Mouse (Mus musculus): ENCODE measurements around the gene Hspa2. TPM values are rescaled to one million over a fixed set of nuclear protein-coding genes. Genes with fewer than 3 reads are reported as not detected.
A peak's percentile ranks its signal among the peaks of the same experiment; 100 is the strongest.

Gene Hspa2
- polyA plus RNA-seq, 2 experiments: 1.3 to 1.9 TPM

- H3K36me3 ChIP-seq (replicated peaks; ENCODE audit: control insufficient read depth, insufficient read depth, low read depth): peaks cover 24% of the 10 kb centered on the region
- no peaks in the 10 kb centered on the region for H3K27me3 ChIP-seq (ENCODE audit: control insufficient read depth, insufficient read depth, low read length)
- no peak overlapping the region for H3K4me2 ChIP-seq (ENCODE audit: low read depth)
- H3K9me3 ChIP-seq (ENCODE audit: control insufficient read depth, low read length): no peaks in the 10 kb centered on the region
- H3K27ac ChIP-seq: no peak overlapping the region
- TF ChIP-seq CTCF (IDR thresholded peaks at IDR 0.05; ENCODE audit: low read depth) (no peak), EP300 (IDR thresholded peaks at IDR 0.05; ENCODE audit: low read depth) (no peak)
- WGBS (ENCODE audit: insufficient replicate concordance): 81% methylated on average over 11 of the region's 11 CpGs
- peaks cover 14 to 15% of the 10 kb centered on the region in 2 experiments for H3K4me1 ChIP-seq (replicated peaks; ENCODE audit: control insufficient read depth in 2 of 2, insufficient read depth in 2 of 2, low read length in 1 of 2)
- H3K4me3 ChIP-seq (ENCODE audit: insufficient read depth in 1 of 2, low read depth in 2 of 2, low read length in 2 of 2): no peak overlapping the region
- DNase-seq (ENCODE audit: low read depth in 3 of 3, low spot score in 3 of 3): no peak
- ATAC-seq (ENCODE audit: insufficient read depth): no peak
- H3K9ac ChIP-seq (replicated peaks): no peak overlapping the region
These were observed 15.2 kb upstream of the Hspa2 start for GRCm38 (mm10) chr12:76388794-76389193.

GRCm38 (mm10) chr12:76391595-76392271 lies 12.2 kb upstream of the Hspa2 start:
- Histone ChIP-seq H3K27me3 (ENCODE audit: control insufficient read depth, insufficient read depth, low read length) (no peaks in the 10 kb centered on the region), H3K27ac (no peak overlapping the region), H3K9me3 (ENCODE audit: control insufficient read depth, low read length) (no peaks in the 10 kb centered on the region), H3K4me1 (replicated peaks; ENCODE audit: control insufficient read depth in 2 of 2, insufficient read depth in 2 of 2, low read length in 1 of 2) (peaks cover 14 to 17% of the 10 kb centered on the region in 2 experiments), H3K4me2 (ENCODE audit: low read depth) (0 out of 2 replicates have a peak overlapping the region, but pooled peaks have one; percentile 1), H3K36me3 (replicated peaks; ENCODE audit: control insufficient read depth, insufficient read depth, low read depth) (peaks cover 11% of the 10 kb centered on the region), H3K4me3 (ENCODE audit: insufficient read depth in 1 of 2, low read depth in 2 of 2, low read length in 2 of 2) (no peak overlapping the region), H3K9ac (replicated peaks) (no peak overlapping the region; the same call in 1 of the 2 replicates)
- TF ChIP-seq CTCF (IDR thresholded peaks at IDR 0.05; ENCODE audit: low read depth) (no peak; the same call in 1 of the 2 replicates), EP300 (IDR thresholded peaks at IDR 0.05; ENCODE audit: low read depth) (peak; percentile 67)
- no peak for DNase-seq (ENCODE audit: low read depth in 3 of 3, low spot score in 3 of 3)
- peak; percentile 92 for ATAC-seq (ENCODE audit: insufficient read depth)
- WGBS (ENCODE audit: insufficient replicate concordance): 17% methylated on average over 3 of the region's 3 CpGs

- no peak for DNase-seq (ENCODE audit: low read depth in 3 of 3, low spot score in 3 of 3)
- Histone ChIP-seq H3K9me3 (ENCODE audit: control insufficient read depth, low read length) (no peaks in the 10 kb centered on the region), H3K4me3 (ENCODE audit: insufficient read depth in 1 of 2, low read depth in 2 of 2, low read length in 2 of 2) (no peak overlapping the region), H3K36me3 (replicated peaks; ENCODE audit: control insufficient read depth, insufficient read depth, low read depth) (peaks cover 5% of the 10 kb centered on the region; the same call in 1 of the 2 replicates), H3K4me1 (replicated peaks; ENCODE audit: control insufficient read depth in 2 of 2, insufficient read depth in 2 of 2, low read length in 1 of 2) (peaks cover 14 to 17% of the 10 kb centered on the region in 2 experiments), H3K27ac (no peak overlapping the region), H3K9ac (replicated peaks) (no peak overlapping the region), H3K4me2 (ENCODE audit: low read depth) (no peak overlapping the region), H3K27me3 (ENCODE audit: control insufficient read depth, insufficient read depth, low read length) (no peaks in the 10 kb centered on the region)
- 76% methylated on average over 5 of the region's 5 CpGs for WGBS (ENCODE audit: insufficient replicate concordance)
- TF ChIP-seq CTCF (IDR thresholded peaks at IDR 0.05; ENCODE audit: low read depth) (no peak), EP300 (IDR thresholded peaks at IDR 0.05; ENCODE audit: low read depth) (no peak)
- no peak for ATAC-seq (ENCODE audit: insufficient read depth)
These were observed 11.0 kb upstream of the Hspa2 start for GRCm38 (mm10) chr12:76392979-76393378.

GRCm38 (mm10) chr12:76397281-76397680 lies 6.7 kb upstream of the Hspa2 start:
- peaks cover 0 to 3% of the 10 kb centered on the region in 2 experiments; a peak in 2 of 4 replicates for H3K4me1 ChIP-seq (replicated peaks; ENCODE audit: control insufficient read depth in 2 of 2, insufficient read depth in 2 of 2, low read length in 1 of 2)
- TF ChIP-seq EP300 (IDR thresholded peaks at IDR 0.05; ENCODE audit: low read depth) (no peak), CTCF (IDR thresholded peaks at IDR 0.05; ENCODE audit: low read depth) (no peak)
- H3K9ac ChIP-seq (replicated peaks): no peak overlapping the region
- no peak overlapping the region for H3K4me3 ChIP-seq (ENCODE audit: insufficient read depth in 1 of 2, low read depth in 2 of 2, low read length in 2 of 2)
- no peak overlapping the region for H3K4me2 ChIP-seq (ENCODE audit: low read depth)
- H3K9me3 ChIP-seq (ENCODE audit: control insufficient read depth, low read length): no peaks in the 10 kb centered on the region
- H3K27ac ChIP-seq: no peak overlapping the region
- DNase-seq (ENCODE audit: low read depth in 3 of 3, low spot score in 3 of 3) (no peak), ATAC-seq (ENCODE audit: insufficient read depth) (no peak)
- WGBS (ENCODE audit: insufficient replicate concordance): 80% methylated on average over 5 of the region's 5 CpGs
- H3K36me3 ChIP-seq (replicated peaks; ENCODE audit: control insufficient read depth, insufficient read depth, low read depth): no peaks in the 10 kb centered on the region
- no peaks in the 10 kb centered on the region for H3K27me3 ChIP-seq (ENCODE audit: control insufficient read depth, insufficient read depth, low read length)

GRCm38 (mm10) chr12:76401674-76402073 lies 2.3 kb upstream of the Hspa2 start:
- Histone ChIP-seq H3K9ac (replicated peaks) (no peak overlapping the region), H3K27me3 (ENCODE audit: control insufficient read depth, insufficient read depth, low read length) (peaks cover 25% of the 10 kb centered on the region), H3K4me1 (replicated peaks; ENCODE audit: control insufficient read depth in 2 of 2, insufficient read depth in 2 of 2, low read length in 1 of 2) (peaks cover 0 to 14% of the 10 kb centered on the region in 2 experiments), H3K4me2 (ENCODE audit: low read depth) (no peak overlapping the region), H3K9me3 (ENCODE audit: control insufficient read depth, low read length) (no peaks in the 10 kb centered on the region), H3K4me3 (ENCODE audit: insufficient read depth in 1 of 2, low read depth in 2 of 2, low read length in 2 of 2) (no peak overlapping the region), H3K36me3 (replicated peaks; ENCODE audit: control insufficient read depth, insufficient read depth, low read depth) (no peaks in the 10 kb centered on the region), H3K27ac (no peak overlapping the region)
- TF ChIP-seq CTCF (IDR thresholded peaks at IDR 0.05; ENCODE audit: low read depth) (peak; percentile 49), EP300 (IDR thresholded peaks at IDR 0.05; ENCODE audit: low read depth) (no peak)
- no peak for ATAC-seq (ENCODE audit: insufficient read depth)
- WGBS (ENCODE audit: insufficient replicate concordance): 50% methylated on average over 3 of the region's 3 CpGs
- DNase-seq (ENCODE audit: low read depth in 3 of 3, low spot score in 3 of 3): no peak
